Mouse (Mus musculus) small intestine, adult 10 weeks (tissue): ENCODE data around the gene Rnf133. TPM values are rescaled to one million over a fixed set of nuclear protein-coding genes. Genes with fewer than 3 reads are reported as not detected.

Experiments
- polyA plus RNA-seq: library from polyadenylated mRNA; stranded (reverse); fragments of 350-450 nt; fragmentation: Illumina TruSeq; extraction: RNeasy Lipid Tissue Mini Kit (QIAGEN cat#74804); gene quantifications from one replicate; pipeline ENCODE4 v1.2.3, GENCODE M21; 2014; ENCODE audit warnings: low replicate concordance

The Rnf133 gene
- not detected for polyA plus RNA-seq

DNA sequence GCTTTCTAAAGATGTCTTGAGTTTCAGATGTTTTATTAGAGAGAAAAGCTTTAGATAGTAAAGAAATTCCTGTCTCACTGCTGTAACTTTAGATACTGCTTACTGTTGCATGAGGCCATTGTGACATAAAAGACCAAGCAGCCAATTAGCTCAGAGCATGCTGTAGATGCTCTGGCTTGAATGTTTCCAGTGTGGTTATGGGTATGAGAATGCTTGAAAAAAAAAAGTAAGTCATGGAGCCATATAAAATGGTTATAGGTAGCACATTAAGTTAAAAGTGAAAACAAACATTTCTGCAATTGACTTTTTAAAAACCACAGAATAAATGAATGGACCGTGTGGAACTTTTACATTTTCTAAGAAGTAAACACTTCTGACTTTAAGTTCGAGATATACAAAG is at the start of gene Rnf133:
Rnf133 (minus strand) TSS at position 101 of the 400 bp plus-strand sequence.

DNA sequence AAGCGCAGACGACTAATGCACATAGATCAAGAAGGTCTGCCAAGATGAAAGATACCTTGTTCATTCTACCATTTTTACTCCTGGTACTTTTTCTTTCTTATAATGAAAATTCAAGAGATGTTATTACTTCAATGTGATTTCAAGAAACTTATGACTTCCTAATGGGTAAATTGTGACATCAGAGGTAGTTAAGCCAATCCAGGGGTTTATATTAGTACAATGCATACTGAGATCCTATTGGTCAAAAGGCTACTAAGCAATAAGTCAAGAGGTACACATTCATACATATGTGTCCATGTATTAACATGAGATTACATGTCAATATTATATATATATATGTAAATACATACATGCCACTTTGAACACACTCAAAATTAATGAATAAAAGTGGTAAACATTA is 4.9 kb upstream of the Rnf133 start, which contains the start of gene Rnf148:
Rnf148 (minus strand) TSS at position 101 of the 400 bp plus-strand sequence.

Other genes starting within 250 kb of the Rnf133 start
- gene Rnf148, start 4.8 kb upstream of the Rnf133 start, polyA plus RNA-seq: not detected
- 16.7 TPM for gene Cadps2, start 189.1 kb upstream of the Rnf133 start, polyA plus RNA-seq